Mouse (Mus musculus) spleen, embryonic (tissue): ENCODE results near the gene Zdhhc17.

Experiments
- CTCF ChIA-PET: fragments of 350-600 bp; sonication (Branson Sonifier 250); formaldehyde crosslinking; loops from one replicate; lab custom pipeline; 2022; lab: Charles Lee

The Zdhhc17 gene

DNA sequence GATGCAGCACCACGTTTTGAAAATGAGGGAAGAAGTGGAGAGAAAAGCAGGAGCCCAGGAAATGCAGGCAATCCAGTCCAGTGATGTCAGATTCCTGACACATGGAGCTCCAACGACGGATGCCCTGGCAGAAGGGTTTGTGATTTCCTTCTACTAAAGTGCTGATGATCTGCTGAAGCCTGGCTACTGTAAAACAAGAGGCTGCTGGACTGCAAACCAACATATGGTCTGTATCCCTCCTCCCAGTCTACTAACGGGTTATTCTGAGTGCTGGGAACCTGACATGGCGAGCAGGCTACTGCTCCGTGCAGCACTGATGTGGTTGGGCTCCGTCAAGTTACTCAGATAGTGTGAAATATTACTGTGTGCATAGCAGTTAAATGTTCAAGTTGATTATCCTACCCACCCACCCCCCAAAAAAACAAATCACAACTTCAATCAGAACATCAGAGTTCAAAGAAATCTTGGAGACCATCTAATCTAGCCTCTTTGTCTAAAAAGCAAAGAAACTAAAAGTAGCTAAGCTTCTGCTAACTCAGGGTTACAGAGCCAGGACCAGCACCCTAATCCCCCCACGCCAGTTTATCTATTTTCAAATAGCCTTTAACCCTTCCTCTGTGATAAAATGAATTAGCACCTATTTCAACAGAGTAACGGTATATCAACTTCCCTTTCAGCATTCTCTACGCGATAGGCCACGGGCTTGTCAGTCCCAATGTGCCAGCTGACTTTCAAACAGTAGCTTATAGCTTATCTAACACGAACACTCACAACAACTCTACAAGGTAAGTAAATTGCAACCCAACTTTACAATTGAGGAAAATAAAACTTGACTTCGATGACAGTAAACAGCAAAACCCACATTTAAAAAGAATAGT is 4.1 kb downstream of the Zdhhc17 start:
- CTCF ChIA-PET, result interaction anchor here (0.7 kb wide), 1 partner anchor 80 kb away, joined by 14 read pairs; no protein-coding TSS in a partner anchor

DNA sequence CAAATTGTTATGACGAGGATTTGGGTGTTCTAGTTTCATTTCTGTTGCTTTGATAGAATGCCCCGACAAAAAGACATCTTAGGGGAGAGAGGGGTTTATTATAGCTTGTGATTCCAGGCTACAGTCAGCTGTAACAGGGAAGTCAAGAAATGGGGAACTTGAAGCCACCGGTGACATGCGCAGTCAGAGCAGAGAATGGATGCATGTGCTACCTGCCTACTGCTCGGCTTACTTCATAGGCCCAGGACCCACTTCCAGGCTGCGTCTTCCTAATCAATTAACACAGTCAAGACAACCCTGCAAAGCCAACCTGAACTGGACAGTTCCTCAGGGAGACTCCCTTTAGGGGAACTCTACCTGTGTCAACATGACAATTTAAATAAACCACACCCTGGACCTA is 5.7 kb downstream of the Zdhhc17 start:
- CTCF ChIA-PET, result no interaction called here

DNA sequence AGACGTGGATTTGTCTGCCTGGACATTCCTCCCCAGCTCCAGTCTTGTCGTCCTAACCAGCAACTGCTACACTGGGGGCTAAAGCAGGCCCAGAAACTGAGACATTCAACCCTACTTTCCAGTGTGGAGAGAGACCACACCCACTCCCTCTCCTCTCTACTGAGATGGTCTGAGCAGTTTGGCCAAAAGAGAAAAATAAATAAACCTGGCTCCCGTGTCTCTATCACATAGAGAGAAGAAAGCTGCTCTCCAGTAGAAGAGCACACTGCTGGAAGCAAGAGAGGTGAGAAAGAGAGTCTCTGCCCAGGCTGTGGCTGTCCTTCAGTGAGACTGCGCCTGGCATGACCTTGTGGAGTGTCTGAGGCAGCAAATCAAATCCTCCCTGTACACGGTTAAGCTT is 10.7 kb downstream of the Zdhhc17 start:
- CTCF ChIA-PET, result interaction anchor here (0.5 kb wide), 1 partner anchor 163 kb away, joined by 3 read pairs; no protein-coding TSS in a partner anchor

DNA sequence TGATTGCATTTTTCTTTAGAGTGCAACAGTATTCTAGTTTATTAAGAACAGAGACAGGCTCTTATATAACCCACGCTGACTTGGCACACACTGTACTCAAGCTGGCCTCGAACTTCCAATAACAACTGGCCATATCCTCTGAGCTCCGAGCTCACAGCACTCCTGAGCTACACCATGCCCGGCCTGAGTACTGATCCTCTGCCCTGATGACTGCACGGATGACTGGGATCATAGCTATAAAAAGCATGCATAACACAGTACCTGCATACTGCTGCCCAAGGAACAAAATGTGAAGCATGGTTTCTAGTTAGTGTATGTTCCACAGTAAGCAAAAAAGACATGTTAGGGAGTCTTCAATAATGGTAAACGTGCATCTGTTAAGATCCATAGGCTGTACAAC is 12.8 kb downstream of the Zdhhc17 start:
- CTCF ChIA-PET, result no interaction called here

DNA sequence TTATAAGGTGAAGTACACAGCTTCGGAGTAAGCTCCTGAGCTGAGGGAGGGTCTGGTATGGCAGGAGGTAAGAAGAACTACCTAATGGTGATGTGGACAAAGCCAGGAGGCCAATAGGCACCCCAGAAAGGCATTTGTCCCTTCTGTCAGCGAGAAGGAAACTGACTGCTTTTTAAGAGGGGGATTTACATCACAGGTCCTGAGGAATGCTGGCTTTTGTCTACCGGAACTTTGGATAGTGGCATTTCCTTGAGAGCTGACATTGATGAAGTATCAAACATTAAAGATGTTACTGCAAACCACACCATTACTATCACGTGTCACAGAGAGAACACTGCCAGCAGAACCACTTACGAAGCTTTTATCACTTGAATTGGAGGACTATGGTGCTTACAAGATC is 15.2 kb downstream of the Zdhhc17 start:
- CTCF ChIA-PET, result no interaction called here

DNA sequence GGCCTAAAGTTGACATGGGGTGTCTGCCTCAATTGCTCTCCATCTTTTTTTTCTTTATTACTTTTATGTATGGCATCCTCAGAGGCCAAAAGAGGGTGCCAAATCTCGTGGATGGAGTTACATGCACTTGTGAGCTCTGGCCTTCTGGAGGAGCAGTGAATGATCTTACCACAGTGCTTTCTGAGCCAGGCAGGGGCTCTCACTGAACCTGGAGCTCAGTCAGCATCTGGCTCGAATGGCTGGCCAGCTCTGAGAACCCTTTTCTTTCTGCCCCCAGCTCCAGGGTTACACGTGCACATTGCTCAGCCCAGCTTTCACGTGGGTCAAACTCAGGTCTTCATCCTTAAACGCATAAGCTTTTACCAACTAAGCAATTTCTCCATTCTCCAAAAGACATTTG is 16.7 kb downstream of the Zdhhc17 start:
- CTCF ChIA-PET, result no interaction called here

DNA sequence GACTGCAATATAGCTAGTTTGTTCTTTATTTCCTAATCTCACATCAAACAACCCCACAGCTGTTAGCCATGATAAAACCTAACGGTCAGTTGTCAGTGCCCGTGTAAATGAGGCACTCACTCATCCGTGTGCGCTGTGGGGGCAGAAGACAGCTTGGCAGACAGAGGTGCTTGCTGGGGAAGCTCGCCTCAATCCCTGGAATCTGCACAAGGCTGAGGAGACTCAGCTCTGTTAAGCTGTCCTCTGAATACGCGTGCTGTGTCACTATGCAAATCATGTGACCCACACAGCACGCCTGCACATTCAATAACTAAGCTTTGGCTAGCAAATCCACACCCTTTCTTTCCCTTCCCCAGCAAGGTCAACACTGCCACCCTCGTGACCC is 17.9 kb downstream of the Zdhhc17 start:
- CTCF ChIA-PET, result interaction anchor here (0.9 kb wide), 1 partner anchor 107 kb away, joined by 5 read pairs; no protein-coding TSS in a partner anchor

DNA sequence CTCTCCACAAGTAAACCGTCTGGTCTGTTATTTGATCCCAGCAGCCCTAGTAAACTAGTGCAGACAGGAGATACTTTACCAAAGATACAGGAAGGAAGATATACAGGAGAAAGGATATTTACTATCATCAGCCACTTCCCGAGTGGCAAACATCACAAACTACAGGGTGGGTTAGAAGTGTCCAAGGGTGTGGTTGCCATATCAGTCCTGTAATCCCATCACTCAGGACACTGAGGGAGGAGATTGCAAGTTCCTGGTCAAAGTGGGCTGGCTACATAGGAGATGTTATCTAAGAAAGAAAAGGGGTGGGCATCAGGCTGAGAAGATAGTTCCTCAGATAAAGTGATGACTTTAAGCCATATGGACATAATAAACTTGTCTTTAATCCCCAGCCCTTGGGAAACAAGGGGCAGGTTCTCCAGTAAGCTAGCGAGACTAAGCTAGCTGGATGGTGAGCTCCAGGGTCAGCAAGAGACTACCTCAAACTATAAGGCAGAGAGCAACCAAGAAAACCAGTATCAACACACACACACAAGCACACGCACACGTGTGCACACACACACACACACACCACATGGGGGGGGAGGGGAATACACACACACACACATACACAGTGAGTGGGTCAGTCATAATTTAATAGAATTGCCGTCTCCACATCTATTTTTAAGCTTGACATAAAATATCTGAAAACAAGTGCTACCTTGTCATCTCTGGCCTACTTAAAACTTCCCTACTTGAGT is 18.5 kb downstream of the Zdhhc17 start:
- CTCF ChIA-PET, result interaction anchor here (0.7 to 0.9 kb wide), 2 partner anchors 10 to 108 kb away, joined by 3 to 5 read pairs; no protein-coding TSS in a partner anchor

DNA sequence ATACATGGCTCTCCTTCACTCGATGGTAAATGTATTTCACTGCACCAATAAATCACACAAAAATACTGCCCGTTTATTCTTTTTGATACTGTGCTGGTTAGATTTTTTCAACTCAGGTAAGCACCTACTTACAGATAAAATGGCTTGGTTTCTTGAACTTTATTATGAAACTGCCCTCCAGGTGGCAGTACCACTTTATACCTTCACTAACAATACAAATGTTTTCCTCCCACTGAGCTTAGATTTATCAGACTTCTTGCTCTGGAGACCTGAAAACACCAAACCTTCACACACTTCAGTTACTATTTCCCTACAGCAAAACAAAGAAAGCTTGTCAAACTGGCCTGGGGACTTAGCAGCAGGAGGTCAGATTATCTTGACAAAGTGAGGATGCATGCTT is 20.2 kb downstream of the Zdhhc17 start:
- CTCF ChIA-PET, result interaction anchor here (0.7 to 0.8 kb wide), 2 partner anchors 110 to 304 kb away, joined by 3 read pairs; no protein-coding TSS in a partner anchor

DNA sequence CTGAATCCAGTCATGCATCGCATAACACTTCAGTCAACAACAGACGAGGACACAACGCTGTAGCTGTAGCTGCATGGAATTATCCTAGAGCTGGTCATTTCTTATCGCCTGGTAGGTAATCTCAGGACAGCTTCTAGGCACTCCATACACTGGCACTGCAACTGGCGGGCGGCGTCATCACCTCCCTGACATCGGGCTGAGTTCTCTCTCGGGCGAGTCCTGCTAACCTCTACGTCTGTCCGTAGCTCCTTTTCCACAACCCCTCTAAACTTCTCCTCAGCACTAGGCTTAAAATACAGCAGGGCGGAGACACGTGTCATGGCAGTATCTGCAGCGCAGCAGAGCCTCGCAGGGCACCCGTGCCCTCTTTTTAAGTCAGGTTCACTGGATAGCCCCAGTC is 23.3 kb downstream of the Zdhhc17 start:
- CTCF ChIA-PET, result interaction anchor here (1.0 kb wide), 1 partner anchor 9 kb away, joined by 3 read pairs; no protein-coding TSS in a partner anchor

DNA sequence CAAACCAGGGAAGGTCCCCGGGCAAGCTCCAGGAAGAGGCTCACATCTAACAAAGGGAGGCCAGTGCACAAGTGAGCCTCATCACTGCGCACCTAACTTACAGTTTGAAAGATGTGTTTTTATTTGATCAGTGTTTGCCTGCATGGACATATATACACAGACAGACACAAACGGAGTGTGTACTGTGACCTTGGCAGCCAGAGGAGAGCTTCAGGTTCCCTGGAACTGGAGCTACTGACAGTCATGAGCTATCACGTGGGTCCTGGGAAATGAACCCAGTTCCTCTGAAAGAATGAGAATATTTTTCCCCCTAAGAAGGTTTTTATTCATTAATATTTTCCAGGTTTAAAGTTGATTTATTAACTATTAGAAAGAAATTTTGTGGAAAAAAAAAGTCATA is 27.2 kb downstream of the Zdhhc17 start:
- CTCF ChIA-PET, result interaction anchor here (0.5 to 0.7 kb wide), 2 partner anchors 96 to 125 kb away, joined by 3 read pairs; no protein-coding TSS in a partner anchor

DNA sequence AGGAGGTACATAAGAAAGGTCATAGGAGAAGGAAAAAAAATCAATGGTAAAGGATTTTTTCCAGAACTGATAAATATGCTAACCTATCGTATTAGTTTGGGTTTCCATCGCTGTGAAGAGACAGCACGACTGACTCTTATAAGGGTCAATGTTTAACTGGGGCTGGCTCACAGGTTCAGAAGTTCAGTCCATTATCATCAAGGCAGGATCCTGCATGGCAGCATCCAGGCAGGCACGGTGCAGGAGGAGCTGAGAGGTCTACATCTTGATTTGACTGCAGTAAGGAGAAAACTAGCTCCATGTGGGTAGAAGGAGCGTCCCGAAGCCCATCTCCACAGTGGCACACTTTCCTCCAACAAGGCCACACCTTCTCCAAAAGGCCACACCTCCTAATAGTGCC is 29.5 kb downstream of the Zdhhc17 start:
- CTCF ChIA-PET, result no interaction called here

DNA sequence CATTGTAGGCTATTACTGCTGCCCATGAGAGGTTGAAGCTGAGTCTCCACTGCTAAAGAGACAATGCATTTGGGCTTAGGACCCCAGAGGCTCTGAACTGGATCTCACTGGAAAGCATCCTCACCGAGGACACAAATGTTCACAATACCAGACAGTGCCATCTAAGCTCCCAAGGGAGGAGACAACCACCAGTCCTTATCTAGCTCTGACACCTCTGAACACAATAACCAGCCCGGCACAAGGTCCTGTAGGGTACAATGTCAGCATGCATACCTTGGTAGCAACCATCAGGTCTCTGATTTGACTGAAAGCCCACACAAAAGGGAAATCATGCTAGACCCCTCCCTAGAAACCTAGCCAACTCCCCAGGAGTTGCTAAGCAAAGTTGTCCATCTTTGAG is 30.5 kb downstream of the Zdhhc17 start:
- CTCF ChIA-PET, result no interaction called here

DNA sequence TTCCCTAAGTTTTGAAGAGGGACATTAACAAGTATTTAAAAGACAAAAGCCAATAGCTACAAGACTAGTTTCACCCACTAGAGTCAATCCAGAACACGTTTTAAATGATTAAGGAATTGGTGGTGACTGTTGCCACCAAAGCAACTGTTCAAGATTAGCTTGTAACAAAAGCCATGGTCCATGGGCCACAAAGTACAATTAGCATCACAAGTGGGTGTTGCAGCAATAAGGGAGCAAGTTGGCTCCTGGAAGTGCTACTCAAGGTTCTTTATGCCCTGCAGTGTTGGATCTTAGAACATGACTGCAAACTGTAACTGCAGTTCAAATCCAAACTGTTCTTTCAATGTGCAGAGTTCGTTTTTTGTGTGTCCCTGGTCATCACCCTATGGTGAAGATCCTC is 32.6 kb downstream of the Zdhhc17 start:
- CTCF ChIA-PET, result interaction anchor here (0.6 to 0.8 kb wide), 3 partner anchors 10 to 127 kb away, joined by 3 to 4 read pairs (median 3); no protein-coding TSS in a partner anchor

DNA sequence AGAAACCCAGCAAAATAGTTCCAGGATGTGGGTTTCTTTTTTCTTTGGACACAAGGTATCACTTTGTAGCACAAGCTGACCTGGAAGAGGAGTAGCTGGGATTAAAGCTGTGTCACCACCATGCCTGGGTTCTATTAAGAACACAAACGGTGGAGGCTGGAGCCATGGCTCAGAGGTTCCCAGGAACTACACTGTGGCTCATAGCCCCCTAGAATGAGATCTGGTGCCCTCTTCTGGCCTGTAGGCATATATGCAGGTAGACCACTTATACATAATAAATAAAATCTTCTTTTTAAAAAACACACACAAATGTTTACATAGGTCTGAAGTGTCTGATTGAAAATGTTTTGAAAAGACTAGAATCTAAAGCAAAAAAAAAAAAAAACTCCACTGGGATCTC is 33.9 kb downstream of the Zdhhc17 start:
- CTCF ChIA-PET, result interaction anchor here (0.7 kb wide), 2 partner anchors 95 to 170 kb away, joined by 4 to 5 read pairs; no protein-coding TSS in a partner anchor

DNA sequence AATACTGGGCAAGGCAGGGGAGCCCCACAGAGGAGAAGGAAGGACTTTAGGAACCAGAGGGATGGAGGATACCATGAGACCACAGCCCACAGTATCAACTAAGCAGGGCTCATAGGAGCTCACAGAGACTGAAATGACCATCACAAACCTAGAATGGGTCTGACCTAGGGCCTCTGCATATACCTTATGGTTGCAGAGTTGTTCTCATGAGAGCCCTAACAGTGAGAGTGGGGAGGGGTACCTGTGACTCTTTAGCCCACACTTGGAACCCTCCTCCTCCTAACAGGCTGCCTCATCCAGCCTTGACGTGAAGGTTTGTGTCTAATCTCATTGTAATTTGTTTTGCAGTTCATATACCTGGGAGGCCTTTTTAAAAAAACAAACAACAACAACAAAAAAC is 35.1 kb downstream of the Zdhhc17 start:
- CTCF ChIA-PET, result no interaction called here

DNA sequence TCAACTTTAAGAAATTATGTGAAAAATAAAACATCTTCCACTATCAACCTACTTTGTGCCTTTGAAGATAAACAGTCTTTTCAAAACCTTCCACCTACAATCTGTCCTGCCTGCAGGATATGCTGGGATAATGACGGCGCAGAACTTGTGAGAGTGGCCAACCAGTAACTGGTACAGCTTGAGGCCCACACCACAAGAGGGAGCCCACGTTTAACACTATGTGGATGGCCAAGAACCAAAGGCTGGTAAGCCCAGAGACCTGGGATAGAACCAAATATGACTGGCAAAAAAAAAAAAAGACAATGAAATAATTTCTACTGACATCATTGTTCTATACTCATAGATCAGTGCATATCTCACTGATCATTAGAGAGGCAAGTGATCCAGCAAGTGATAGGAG is 35.5 kb downstream of the Zdhhc17 start:
- CTCF ChIA-PET, result no interaction called here

DNA sequence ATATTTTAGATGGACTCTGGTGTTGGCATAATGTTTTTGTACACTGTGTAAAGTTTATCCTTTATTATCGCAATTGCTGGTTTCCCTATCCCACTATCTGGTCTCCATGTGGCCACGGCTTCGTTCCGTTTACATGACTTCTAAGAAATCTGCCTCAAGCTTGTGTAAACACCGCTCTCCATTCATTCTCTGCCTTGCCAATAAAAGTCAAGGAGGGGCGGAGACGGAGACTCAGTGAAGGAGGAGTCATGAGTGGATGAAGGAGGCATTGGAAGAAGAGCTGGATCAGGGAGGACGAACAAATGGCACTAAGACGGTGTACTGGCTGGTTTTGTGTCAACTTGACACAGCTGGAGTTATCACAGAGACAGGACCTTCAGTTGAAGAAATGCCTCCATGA is 37.9 kb downstream of the Zdhhc17 start:
- CTCF ChIA-PET, result interaction anchor here (0.6 kb wide), 1 partner anchor 81 kb away, joined by 3 read pairs; no protein-coding TSS in a partner anchor

DNA sequence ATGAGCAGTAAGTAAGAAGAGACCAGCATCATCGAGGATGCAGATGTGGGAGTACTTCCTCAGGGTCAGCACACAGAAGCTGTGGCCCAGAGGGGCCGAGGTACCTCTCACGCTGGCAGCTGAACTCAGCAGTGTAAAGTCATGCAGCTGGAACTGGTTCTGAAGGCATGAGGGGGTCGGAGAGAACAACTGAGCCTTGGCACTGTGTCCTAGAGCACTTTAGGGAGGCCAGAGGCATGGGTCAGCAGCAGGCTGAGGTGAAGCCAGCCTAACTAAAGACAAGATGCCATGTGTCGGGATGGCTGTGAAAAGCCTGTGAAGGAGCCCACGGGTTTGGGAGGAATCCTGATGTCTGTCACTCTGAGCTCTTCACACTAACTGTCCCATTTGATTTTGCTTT is 38.5 kb downstream of the Zdhhc17 start:
- CTCF ChIA-PET, result interaction anchor here (0.6 kb wide), 1 partner anchor 81 kb away, joined by 3 read pairs; no protein-coding TSS in a partner anchor

DNA sequence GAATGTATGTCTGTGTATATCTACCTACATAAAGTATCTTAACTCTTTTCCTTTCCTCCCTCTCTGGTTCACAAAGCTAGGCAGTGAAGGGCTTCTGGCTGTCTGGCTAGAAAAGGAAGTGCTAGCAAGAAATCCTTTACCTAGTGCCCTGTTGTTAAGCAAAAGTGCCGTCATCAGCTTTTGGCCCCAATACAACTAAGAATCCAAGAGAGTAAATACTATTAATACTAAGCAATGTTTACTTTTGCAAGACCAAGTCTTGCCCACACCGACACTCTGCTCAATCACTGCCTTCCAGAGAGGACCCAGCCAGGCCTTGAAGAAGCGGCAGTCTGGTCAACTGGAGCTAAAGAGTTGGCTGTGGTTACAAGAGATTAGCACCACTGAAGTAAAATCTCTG is 38.9 kb downstream of the Zdhhc17 start:
- CTCF ChIA-PET, result interaction anchor here (0.5 to 0.6 kb wide), 2 partner anchors 80 to 306 kb away, joined by 3 to 9 read pairs; no protein-coding TSS in a partner anchor

DNA sequence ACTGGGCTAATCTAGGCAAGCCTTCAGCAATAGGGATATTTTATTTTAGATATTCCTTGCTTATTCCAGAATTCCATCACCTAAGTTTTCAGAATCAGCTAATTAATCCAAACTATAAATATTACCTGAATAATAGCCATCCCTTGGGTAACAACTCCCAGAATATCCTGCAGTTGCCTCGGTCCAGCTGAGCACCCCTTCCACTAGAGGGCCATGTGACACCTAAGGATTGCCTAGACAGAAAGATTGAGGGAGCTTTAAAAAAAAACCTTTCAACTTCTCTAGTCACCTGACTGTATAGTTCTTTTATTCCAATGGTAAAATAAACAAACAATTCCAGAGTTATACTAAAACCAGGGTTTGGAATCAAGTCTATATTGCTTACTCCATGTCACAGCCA is 47.8 kb downstream of the Zdhhc17 start:
- CTCF ChIA-PET, result no interaction called here

DNA sequence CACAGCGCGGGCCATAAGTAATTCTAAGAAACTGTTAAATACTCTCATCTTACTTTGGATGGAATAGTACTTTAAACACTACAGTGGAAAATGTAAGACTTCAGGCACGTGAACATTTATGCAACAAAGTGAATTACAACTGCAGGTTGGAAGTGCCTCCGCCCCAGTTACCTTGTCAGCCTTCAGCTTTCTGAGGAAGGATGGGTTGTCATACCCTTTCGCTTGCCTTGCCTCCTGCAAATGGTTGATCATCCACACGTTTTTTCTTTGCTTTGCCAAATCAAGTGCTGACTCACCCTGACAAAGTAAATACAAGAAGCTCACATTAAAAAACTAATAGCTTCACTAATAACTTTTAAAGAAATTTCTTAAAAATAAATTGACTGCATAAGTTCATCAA is 49.1 kb downstream of the Zdhhc17 start:
- CTCF ChIA-PET, result no interaction called here
